Mouse (Mus musculus): ENCODE data around the gene Vmn1r4.

The Vmn1r4 gene

GRCm38 (mm10) chr6:56917578-56918368 lies 6.0 kb upstream of the Vmn1r4 start:
- no peak for DNase-seq

GRCm38 (mm10) chr6:56919330-56920044 lies 4.3 kb upstream of the Vmn1r4 start:
- no peak for DNase-seq

- DNase-seq, result no peak
These were observed 3.4 kb upstream of the Vmn1r4 start for GRCm38 (mm10) chr6:56920222-56921092.

- no peak for DNase-seq
These were observed 487 bp upstream of the Vmn1r4 start for GRCm38 (mm10) chr6:56923331-56923725.

- no peak for DNase-seq
These were observed 8.0 kb downstream of the Vmn1r4 start for GRCm38 (mm10) chr6:56931648-56932415.

- no peak for DNase-seq
These were observed 8.6 kb downstream of the Vmn1r4 start for GRCm38 (mm10) chr6:56932464-56932863.

GRCm38 (mm10) chr6:56934366-56934765 lies 10.6 kb downstream of the Vmn1r4 start:
- DNase-seq, result no peak

GRCm38 (mm10) chr6:56956436-56956835 lies 32.6 kb downstream of the Vmn1r4 start:
- no peak for DNase-seq

- no peak for DNase-seq
These were observed 46.2 kb downstream of the Vmn1r4 start, which contains the start of gene Vmn1r5 for GRCm38 (mm10) chr6:56969973-56970372. Gene Vmn1r5 (plus strand): TSS chr6:56970273.

GRCm38 (mm10) chr6:56996943-56997342 lies 73.1 kb downstream of the Vmn1r4 start, which contains the start of gene Vmn1r6:
Gene Vmn1r6 (plus strand): TSS chr6:56997243.
- DNase-seq, result no peak

All from layer of hippocampus, adult 9-11 months (tissue).